Mouse (Mus musculus): Measurements from ENCODE around the gene Qrich1. TPM values are rescaled to one million over a fixed set of nuclear protein-coding genes. Genes with fewer than 3 reads are reported as not detected.

Qrich1 gene
- polyA plus RNA-seq, 1 experiment from 2014 or later, result 152 TPM

MicroRNAs encoded within 50 kb of the gene (microRNA counts, 519-probe panel; counts per million panel counts)
- microRNA mmu-miR-191 (2,781 counts per million, percentile 71 among the panel's probes with 10 or more counts), microRNA mmu-miR-425 (2,618 counts per million, percentile 66 among the panel's probes with 10 or more counts)

Small RNA genes within 50 kb of the gene (microRNA-seq; reads per million reads assigned to microRNA genes)
- not detected for gene Gm24083
- not detected for gene Mir191
- 1,346 reads per million, percentile 81 among the genes with 10 or more reads in this experiment for gene Mir425

Other genes with a start within 250 kb of the Qrich1 start
- gene Nicn1, start 226.4 kb upstream of the Qrich1 start, polyA plus RNA-seq (2015; fragmentation: Nextera tagmentation; extraction: Ambion mirVana), result 139 and 158 TPM in 2 replicates
- 22.3 and 23.8 TPM in 2 replicates for gene Amt, start 220.0 kb upstream of the Qrich1 start, polyA plus RNA-seq (2015; fragmentation: Nextera tagmentation; extraction: Ambion mirVana)
- gene Rhoa, start 210.7 kb upstream of the Qrich1 start, polyA plus RNA-seq (2015; fragmentation: Nextera tagmentation; extraction: Ambion mirVana), result 282 and 351 TPM in 2 replicates
- gene Tcta, start 210.6 kb upstream of the Qrich1 start, polyA plus RNA-seq (2015; fragmentation: Nextera tagmentation; extraction: Ambion mirVana), result 34.3 and 37.6 TPM in 2 replicates
- gene Gpx1, start 177.9 kb upstream of the Qrich1 start, polyA plus RNA-seq (2015; fragmentation: Nextera tagmentation; extraction: Ambion mirVana), result 369 and 398 TPM in 2 replicates
- gene Usp4, start 169.0 kb upstream of the Qrich1 start, polyA plus RNA-seq (2015; fragmentation: Nextera tagmentation; extraction: Ambion mirVana), result 146 and 163 TPM in 2 replicates
- gene 1700102P08Rik, start 124.0 kb upstream of the Qrich1 start, polyA plus RNA-seq (2015; fragmentation: Nextera tagmentation; extraction: Ambion mirVana), result 2.0 and 2.2 TPM in 2 replicates
- gene Ccdc36, start 88.3 kb upstream of the Qrich1 start, polyA plus RNA-seq (2015; fragmentation: Nextera tagmentation; extraction: Ambion mirVana), result 0.96 and 0.99 TPM in 2 replicates
- gene BC048562, start 80.3 kb upstream of the Qrich1 start, polyA plus RNA-seq (2015; fragmentation: Nextera tagmentation; extraction: Ambion mirVana), result not detected in 2 replicates
- gene Ccdc71, start 56.3 kb upstream of the Qrich1 start, polyA plus RNA-seq (2015; fragmentation: Nextera tagmentation; extraction: Ambion mirVana), result 61.4 and 68.7 TPM in 2 replicates
- 42.6 and 55.6 TPM in 2 replicates for gene Klhdc8b, start 55.2 kb upstream of the Qrich1 start, polyA plus RNA-seq (2015; fragmentation: Nextera tagmentation; extraction: Ambion mirVana)
- 17.6 and 23.4 TPM in 2 replicates for gene Lamb2, start 37.1 kb upstream of the Qrich1 start, polyA plus RNA-seq (2015; fragmentation: Nextera tagmentation; extraction: Ambion mirVana)
- 85.9 and 91.5 TPM in 2 replicates for gene Usp19, start 26.2 kb upstream of the Qrich1 start, polyA plus RNA-seq (2015; fragmentation: Nextera tagmentation; extraction: Ambion mirVana)
- gene Qars, start 9.1 kb upstream of the Qrich1 start, polyA plus RNA-seq (2015; fragmentation: Nextera tagmentation; extraction: Ambion mirVana), result 69.1 and 71.5 TPM in 2 replicates
- gene Impdh2, start 43.5 kb downstream of the Qrich1 start, polyA plus RNA-seq (2015; fragmentation: Nextera tagmentation; extraction: Ambion mirVana), result 118 and 128 TPM in 2 replicates
- gene Ndufaf3, start 50.6 kb downstream of the Qrich1 start, polyA plus RNA-seq (2015; fragmentation: Nextera tagmentation; extraction: Ambion mirVana), result 68.9 and 77.4 TPM in 2 replicates
- gene Dalrd3, start 53.1 kb downstream of the Qrich1 start, polyA plus RNA-seq (2015; fragmentation: Nextera tagmentation; extraction: Ambion mirVana), result 258 and 296 TPM in 2 replicates
- gene Wdr6, start 61.9 kb downstream of the Qrich1 start, polyA plus RNA-seq (2015; fragmentation: Nextera tagmentation; extraction: Ambion mirVana), result 209 and 267 TPM in 2 replicates
- gene P4htm, start 80.9 kb downstream of the Qrich1 start, polyA plus RNA-seq (2015; fragmentation: Nextera tagmentation; extraction: Ambion mirVana), result 21.9 and 23.6 TPM in 2 replicates
- gene Arih2, start 132.6 kb downstream of the Qrich1 start, polyA plus RNA-seq (2015; fragmentation: Nextera tagmentation; extraction: Ambion mirVana), result 59.9 and 61.8 TPM in 2 replicates
- gene Slc25a20, start 145.3 kb downstream of the Qrich1 start, polyA plus RNA-seq (2015; fragmentation: Nextera tagmentation; extraction: Ambion mirVana), result 46.3 and 47.8 TPM in 2 replicates
- 37.6 and 41.3 TPM in 2 replicates for gene Prkar2a, start 172.5 kb downstream of the Qrich1 start, polyA plus RNA-seq (2015; fragmentation: Nextera tagmentation; extraction: Ambion mirVana)

Data from forebrain, embryonic 16.5 days (tissue).